Mouse (Mus musculus): ENCODE measurements around the gene Ppfia4. TPM values are rescaled to one million over a fixed set of nuclear protein-coding genes. Genes with fewer than 3 reads are reported as not detected.

Gene Ppfia4
- total RNA-seq, 2 experiments from 2014 or later, result 68.8 to 70.0 TPM

DNA sequence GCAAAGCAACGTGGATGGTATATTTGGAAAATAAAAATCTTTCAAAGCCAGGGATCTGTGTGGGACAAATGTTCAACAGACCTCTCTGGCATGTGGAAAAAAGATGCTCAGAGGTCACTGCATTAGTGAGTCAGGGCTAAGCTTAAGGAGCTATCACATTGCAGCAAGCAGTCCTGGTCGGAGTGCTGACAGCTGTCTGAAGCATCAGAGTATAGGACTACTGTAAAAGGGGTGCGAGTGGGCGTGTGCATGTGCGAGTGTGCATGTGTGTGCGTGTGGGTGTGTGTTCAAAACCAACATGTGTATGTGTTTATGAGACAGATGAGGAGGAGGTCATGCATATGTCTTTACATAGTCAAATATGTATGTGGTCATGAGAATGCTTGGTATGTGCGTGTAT is 6.4 kb upstream of the Ppfia4 start:
- no peak for DNase-seq

DNA sequence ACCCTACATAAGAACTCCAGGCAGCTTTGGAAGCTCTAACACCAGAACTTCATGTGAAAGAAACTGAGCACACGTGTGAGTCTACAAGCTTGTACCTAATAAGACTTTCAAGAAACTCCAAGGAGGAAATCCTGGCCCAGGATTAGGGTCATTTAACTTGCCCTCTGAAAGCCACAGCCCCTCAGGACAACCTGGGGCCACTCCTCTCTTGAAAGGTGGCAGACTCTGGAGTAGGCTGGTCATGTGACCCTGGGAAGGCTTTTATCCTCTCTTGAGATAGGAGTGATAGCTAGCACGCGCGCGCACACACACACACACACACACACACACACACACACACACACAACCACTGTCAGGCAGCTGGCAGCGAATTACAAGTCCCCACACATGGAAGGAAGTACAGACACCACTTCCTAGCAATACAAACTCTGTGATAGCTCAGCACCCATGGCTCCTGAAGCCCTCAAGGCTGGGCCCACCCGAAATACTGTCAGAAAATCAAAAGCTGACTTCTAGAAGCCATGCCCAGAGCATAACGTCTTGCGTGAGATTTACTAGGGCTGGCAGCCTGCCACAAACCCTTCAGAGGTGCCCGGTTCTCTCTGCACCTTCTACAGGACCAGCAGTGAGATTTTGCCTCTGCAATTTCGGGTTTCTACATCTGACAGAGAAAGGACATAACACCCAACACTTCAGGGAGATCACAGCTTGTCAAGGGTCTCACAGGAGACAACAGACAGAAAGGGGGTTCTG is 4.4 kb upstream of the Ppfia4 start:
- peak in 1 of 2 experiments; percentile 1 for DNase-seq

DNA sequence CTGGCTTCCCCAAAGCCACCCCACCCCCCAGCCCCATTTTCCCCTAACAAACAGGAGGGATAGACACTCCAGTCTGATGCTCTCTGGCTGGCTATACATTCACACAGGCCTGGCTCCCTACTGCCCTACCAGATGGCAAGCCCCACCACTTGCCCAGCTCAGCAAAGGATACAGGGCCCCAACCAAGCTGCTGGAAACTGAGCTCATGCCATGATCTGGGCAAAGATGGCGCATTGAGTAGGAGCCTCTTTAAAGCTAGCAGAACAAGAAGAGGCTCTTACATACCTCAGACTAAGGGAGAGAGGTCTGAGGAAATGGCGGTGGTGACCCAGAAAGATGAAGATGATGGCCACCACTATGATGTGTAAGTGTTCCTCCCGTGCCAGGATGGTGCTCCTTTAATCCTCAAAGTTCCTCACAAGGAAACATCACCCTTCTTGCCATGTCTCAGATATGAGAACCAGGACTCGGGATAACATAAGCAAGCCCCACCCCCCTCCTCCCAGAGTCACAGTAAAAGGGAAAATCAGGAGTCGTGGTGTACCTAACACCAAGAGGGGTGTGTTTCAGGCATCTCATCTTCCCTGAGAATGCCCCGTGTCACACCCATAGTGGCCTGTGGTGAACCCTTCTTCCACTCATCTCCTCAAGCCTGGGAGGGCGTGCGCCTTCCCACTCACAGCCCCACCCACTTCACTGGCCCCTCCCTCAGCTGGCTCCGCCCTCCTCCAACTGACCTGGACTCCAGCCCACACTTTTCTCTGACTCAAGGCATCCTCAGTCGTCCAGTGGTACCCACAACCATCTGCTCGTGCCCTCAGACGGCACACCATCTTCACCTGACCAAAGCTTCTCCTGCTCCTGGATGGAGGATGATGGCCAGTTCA is 3.4 kb upstream of the Ppfia4 start:
- peak in 1 of 2 experiments; percentile 1 for DNase-seq

DNA sequence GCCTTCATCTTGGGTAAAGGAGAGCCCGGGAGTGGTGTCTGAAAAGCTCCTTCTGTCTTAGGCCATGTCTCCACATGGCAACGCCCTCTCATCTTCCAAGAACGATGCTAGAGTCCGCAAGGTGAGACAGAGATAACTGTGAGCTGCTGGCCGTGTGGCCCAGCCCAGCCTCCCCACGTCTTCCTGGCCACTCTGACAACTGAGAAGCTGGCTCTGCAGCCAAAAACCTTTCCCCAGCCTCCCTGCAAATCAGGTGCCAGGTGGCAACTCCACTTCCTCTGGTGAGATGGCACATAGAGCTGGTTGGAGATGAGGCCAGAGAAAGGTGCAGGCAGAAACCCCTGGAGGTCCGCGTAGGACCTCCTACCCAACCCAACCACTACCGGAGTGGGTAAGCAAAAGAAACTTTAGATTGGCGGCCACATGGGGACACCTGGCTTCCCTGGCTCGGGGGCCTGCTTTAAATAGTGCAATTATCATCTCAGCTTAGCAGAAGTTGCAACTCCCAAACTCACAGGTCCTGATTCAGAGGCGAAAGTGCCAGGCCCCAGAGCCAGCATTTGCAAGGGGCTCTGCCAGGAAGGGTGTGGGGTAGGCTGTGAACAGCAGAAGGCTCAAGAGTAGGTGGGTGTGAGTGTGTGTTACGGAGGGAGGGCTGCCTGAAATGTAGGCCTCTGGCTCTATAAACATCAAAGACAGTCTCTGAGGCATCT is 2.6 kb upstream of the Ppfia4 start:
- DNase-seq, result peak in 1 of 2 experiments; percentile 60

DNA sequence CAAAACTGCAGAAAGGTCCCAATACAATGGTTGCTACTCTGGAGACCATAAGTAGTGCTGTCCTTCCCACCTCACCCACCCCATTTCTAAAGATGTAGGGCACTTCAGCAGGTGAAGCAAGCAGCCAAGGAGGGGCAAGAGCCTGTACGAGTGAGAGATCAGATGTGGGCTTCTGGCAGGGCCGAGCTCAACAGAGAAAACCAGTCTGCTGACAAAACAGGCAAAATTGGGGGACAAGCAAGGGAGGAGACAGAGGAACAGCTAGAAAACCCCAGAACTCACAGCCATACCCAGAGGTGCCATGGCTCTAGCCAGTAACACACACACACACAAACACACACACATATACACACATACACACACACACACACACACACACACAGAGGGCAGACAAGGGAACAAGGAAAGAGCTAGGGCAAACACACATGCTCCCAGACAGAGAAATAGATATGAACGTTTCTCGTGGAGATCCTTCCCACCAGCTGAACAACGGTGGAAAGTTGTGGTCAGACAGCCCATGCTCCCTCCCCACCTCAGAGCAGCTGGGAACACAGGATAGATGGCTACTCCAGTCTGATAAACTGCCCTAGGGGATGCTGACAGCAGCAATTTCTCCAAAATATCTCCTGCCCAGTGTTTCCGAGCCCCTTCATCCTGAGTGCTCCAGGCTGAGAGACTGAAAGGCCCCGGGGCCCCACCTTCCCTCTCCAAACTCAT is 1.5 kb upstream of the Ppfia4 start:
- DNase-seq, result no peak

DNA sequence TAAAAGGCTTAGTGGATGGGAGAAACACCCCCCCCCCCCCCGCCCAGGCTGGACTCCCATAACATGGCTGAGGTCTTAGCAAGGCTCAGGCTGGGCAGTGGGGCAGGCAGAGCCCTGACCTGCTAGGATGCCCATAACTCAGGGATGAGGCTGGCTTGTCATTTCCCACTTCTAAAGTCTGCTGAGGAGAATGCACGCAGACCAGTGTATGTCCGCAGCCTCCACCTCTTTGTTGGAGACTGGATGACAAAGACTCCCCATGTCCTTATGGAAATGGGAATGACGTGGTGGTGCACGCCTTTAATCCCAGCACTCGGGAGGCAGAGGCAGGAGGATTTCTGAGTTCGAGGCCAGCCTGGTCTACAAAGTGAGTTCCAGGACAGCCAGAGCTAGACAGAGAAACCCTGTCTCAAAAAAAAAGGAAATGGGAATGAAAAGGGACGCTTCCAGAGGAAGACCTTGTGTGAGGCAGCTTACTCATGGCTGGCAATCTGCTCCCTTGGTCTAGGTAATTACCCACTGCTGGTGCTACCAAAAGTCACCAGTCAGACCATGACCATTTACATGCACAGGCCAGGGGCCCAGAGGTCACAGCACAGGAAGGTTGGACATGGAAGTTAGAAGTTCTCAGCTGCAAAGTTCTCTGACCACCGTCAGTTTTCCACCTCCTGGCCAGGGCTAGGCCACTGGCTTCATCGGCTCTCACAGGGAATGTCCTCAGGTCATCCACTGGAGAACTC is 813 bp upstream of the Ppfia4 start:
- no peak for DNase-seq

DNA sequence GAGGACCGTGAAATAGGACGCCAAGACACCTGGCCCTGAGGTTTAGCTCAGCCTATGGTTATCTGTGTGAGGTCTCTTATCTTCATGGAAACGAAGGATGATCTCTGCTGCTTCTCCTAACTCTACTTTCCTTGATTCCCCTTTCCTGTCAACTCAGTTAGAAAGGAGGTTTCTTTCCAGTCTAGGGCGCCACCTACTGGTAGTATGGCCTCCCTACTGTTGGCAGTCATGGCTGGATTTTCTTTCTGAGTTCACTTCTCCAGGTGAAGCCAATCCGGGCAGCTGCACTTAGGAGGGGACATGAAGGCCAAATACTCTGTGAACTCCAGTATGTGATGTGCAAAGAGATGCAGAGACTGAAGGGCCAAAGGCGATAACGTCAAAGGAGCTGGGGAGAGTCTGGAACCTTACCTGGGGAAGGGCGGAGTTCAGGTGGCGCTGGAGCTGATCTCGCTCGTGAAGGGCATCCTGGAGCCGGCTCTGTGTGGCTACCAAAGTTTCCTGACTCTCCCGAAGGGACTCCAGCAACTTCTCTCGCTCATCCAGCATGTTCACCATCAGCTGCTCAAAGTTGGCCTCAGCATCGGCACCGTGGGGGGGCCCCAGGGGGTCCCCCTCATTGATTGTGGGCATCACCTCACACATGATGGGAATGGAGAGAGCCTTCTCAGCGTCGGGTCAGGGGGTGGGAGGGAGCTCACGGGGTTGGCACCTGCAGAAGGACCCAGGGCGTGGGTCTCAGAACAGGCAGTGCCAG is 671 bp downstream of the Ppfia4 start:
- DNase-seq, result peak; percentile 73

DNA sequence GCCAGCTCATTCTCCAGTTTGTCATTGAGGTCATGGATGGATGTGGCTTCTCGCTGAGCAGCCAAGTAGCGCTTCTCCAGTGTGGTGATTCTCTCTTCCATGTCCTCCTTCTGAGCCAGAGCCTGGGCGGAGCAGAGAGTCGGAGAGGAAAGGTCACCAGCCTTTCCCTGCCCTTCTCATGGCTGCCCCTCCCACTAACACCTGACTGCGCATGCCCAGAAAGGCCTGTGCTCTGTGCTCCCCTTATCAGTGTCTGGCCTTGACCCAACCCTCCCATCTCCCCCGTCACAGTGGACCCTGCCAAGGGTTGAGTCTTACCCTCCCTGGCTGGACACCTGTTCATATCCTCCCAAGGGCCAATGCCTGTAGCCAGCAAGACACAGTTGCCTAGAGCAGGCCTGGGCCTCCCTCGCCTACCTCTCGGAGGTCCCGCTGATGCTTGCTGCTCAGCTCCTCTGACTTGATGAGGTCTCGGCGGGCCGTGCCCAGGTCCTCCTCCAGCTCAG is 5.8 kb downstream of the Ppfia4 start:
- no peak for DNase-seq

DNA sequence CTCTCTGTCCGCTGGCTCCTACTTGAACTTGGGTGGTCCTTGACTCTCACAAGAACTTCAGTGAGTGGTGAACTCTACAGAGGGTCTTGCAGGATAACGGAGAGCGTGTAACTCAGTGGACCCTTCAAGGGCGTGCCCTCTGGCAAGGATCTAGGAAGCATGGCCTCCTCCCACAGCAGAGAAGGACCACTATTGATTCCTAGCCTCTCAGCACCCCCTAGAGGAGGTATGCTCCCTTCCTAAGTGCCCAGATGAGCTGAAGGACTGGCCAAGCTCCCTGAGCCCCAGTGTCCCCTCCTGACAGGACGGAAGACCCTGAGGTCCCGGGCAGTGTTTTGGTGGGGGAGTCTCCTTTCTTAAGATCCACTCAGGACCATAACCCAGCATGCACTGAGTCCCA is 10.1 kb downstream of the Ppfia4 start:
- peak; percentile 29 to 37 for DNase-seq

DNA sequence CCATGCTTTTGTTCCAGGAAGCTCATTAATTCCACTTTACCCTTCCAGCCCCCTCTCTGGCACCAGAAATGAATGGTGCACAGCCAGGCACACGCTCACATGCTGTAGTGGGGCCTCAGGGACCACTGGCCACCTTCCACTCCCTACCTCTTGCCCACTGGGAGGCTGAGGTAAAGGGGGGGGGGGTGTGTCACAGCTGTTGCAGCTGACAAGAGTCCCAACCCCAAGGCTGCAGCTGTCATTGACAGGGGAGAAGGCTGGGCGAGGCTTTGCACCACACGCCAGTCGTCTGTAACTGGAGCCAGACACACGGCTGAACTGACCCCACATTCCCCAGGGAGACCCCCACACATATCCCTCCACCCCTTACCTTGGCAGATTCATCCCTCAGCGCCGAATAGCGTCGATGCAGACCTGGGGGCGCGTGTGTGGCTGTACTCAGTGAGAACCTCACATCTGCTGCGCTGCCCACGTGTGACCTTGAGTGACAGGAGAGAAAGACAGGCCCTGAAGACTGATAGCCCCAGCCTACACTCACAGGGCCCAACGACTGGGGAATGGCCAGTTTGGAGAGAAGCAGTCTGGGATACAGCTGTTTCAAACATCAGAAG is 11.9 kb downstream of the Ppfia4 start:
- DNase-seq, result no peak

DNA sequence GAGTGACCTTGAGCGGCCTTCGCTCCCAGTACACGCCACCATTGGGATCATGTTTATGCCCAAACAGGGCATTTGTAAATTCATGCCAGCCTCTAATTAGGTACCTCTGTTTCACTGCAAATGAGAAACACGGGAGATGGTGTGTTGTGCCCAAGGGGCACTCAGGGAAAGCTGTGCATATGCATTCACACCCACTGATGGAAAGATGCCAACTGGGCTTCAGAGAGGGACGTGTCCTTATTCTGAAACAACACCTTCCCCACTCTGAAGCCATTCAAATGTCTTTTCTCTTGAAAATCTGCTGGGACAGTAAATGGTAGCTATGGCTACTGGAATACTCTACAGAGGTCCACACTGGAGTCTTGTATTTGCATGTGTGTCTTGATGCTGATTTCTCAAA is 14.5 kb downstream of the Ppfia4 start:
- DNase-seq, result no peak

DNA sequence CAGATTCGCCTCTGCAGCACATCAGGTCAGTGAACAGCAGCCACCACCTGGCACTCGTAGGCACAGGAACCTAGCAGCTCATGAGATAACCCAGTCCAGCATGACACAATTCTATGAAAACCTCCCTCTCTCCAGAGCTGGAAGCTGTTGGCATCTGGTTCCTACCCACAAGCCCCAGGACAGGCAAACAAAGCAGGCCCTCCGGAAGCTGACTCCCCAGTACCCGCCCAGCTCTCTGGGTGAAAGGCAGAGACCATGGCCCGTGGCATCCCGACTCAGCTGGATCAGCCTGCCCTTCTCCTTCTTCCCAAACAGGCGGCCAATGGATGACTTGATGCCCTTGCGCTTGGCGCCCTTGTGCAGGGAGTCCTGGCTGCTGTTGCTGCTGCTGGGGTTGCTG is 16.4 kb downstream of the Ppfia4 start:
- no peak for DNase-seq

DNA sequence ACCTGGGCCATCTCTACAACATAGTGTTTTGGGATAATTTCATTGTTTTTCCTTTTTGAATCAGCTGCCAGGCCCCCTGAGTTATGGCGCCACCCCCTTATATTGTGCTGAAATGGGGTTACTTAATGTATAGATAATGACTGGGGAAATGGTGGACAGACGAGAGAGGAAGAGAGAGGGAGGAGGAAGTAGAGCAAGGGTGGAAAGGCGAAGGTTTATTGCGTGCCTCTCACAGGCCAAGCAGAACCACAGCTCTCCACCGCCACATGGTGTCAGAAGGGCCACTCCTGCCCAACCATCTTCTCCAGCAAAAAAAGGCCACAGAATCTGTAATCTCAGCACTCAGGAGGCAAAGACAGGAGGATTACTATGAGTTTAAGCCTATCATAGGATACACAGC is 17.5 kb downstream of the Ppfia4 start:
- no peak for DNase-seq

DNA sequence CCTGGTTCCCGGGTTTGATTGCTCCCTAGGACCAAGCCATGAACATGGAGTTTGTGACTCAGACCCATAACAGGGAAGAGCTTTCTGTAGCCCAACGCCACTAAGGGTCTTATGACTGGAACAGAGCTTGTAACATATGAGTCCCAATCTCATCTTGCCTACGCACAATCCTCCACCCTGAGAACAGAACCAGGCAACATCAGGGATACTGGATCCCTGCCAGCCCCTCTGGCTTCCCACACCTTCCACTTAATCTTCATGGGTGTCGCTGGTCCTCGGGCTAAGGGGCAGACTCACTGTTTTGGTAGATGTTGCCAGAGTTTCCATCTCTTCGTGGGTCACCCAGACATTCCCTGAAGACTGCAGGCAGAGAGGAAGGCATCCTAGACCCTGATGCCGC is 21.0 kb downstream of the Ppfia4 start:
- peak in 1 of 2 experiments; percentile 42 for DNase-seq

DNA sequence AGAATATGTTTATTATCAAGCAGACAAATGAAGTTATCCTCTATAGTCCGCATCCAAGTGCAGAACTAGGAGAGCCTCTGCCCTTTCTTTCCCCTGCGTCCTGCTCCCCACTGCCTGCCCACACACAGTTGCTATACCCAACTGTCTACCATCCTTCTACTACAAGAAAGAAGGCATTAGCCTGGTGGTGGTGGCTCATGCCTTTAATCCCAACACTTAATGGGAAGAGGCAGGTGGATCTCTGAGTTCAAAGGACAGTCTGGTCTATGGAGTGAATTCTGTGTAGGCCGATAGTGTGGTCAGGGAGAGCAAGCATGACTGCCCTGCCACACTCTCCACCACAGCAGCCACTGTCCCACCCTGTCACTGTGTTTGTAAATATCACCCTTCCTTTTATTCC is 22.0 kb downstream of the Ppfia4 start:
- no peak for DNase-seq

DNA sequence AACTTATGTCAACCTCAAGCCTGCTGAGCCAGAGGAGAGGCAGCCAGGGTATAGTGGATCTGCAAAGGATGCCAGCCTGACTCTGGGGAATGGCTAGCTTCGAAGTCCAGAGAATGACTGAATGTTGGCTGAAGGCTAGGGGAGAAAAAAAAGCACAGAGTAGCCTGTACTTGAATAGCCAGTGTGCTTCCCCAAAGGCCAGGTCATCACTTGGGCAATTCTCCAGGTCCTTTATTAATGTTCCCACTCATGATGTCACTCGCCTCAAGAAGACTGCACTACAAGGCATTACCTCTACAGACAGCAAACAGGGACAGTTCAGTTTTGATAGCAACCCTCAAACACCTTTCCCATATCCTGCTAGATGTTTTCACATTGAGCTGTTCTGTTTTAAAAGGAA is 22.4 kb downstream of the Ppfia4 start:
- no peak for DNase-seq

DNA sequence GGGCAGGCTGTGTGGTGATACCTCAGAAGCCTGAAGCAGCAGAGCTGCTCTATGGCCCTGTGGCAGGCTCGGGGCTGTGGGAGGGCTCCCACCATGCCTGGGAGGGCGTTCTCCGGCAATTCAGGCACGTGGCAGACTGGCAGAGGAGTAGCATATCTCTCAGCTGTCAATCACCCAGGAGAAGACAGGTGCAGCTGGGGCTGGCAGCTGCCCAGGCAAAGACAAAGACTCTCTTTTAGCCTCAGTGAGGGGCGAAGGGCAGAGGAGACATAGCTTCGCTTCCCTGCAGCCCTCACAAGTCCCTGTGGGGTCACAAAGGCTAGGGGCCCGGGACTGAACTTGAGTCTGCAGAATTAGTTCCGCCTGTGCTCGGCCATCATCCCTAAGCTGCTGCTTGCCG is 25.3 kb downstream of the Ppfia4 start:
- no peak for DNase-seq

DNA sequence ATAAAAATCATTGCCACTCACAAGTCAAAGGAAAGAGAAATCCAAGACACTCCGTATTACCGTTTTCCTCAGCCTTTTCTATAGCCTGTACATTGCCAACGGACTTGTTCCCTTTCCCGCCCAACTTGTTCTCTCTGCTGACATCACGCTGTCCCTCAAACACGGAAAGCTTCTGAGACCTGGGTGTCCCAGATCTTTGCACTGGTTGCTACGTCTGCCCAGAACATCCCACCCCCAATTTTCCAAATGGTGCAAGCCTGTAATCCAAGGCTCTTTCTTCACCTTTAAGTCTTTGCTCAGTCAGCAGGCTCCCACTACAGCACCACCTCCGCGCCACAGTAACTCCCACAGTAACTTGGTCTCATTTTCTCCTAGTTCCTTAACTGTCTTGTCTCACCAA is 27.8 kb downstream of the Ppfia4 start:
- no peak for DNase-seq

DNA sequence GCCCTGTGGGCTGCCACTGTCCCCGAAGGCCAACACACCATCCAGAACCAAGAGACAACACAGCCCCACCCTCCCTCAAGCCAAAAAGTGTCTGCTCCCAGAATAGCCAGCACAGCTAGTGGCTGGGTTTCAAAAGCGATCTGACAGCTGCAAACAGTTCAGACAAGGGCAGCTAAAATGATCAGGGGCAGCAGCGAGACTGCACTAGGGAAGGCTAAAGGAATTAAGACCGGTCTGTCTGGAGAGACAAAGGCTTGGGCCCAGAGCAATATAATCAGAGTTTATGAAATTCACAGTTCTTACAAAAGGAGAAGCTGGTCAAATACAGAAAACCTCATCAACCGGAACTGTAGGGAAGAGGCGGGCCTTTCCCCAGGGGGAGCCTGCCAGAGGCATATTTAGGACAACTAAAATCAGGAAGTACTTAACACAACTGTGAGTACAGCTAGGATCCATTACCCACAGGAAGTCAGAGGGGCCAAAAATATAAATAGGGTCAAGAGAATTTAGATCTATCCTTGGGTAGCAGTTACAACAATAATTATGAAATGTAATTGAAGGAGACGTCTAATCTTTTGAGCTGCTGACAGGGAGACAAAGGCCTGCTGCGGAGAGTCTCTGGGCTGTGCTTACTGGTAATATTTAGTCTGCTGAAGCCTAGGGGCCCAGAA is 30.0 kb downstream of the Ppfia4 start:
- DNase-seq, result no peak
